Mouse (Mus musculus) gastrocnemius, postnatal 25 days (tissue): ENCODE measurements around the gene Lonp1. TPM values are rescaled to one million over a fixed set of nuclear protein-coding genes. Genes with fewer than 3 reads are reported as not detected.
A peak's percentile ranks its signal among the peaks of the same experiment; 100 is the strongest.
"Not testable (repeated sequence)": the region's sequence is repeated elsewhere in the genome, so short reads cannot be mapped to it uniquely, and the experiment has no call there.

Experiments used
- DNase-seq: peaks from one replicate; pipeline ENCODE4 v3.0.0; 2022
- total RNA-seq, 2 experiments: library from RNA; stranded (reverse); gene quantifications; 1 replicate in 1 of 2; 2 replicates in 1 of 2; pipeline ENCODE4 v1.2.3; 2021

Lonp1 gene
- total RNA-seq, 2 experiments from 2014 or later = 53.4 to 64.4 TPM

- DNase-seq = no peak
Measured at GRCm38 (mm10) chr17:56625495-56625894, 1.2 kb downstream of the Lonp1 start.

GRCm38 (mm10) chr17:56617628-56618027, 9.1 kb downstream of the Lonp1 start:
- no peak for DNase-seq

- DNase-seq = no peak
Measured at GRCm38 (mm10) chr17:56616725-56617124, 10.0 kb downstream of the Lonp1 start.

- no peak for DNase-seq
Measured at GRCm38 (mm10) chr17:56615792-56616191, 10.9 kb downstream of the Lonp1 start.

- no peak for DNase-seq
Measured at GRCm38 (mm10) chr17:56615136-56615784, 11.4 kb downstream of the Lonp1 start.

GRCm38 (mm10) chr17:56614391-56615135, 12.1 kb downstream of the Lonp1 start:
- DNase-seq = no peak

- DNase-seq = not testable (repeated sequence)
Measured at GRCm38 (mm10) chr17:56613893-56614292, 12.8 kb downstream of the Lonp1 start.

- DNase-seq = peak; percentile 92
Measured at GRCm38 (mm10) chr17:56613236-56613844, 13.3 kb downstream of the Lonp1 start, which contains the start of gene Rpl36. TSS of gene Rpl36 (plus strand) at chr17:56613416.

- not testable (repeated sequence) for DNase-seq
Measured at GRCm38 (mm10) chr17:56612565-56612939, 14.1 kb downstream of the Lonp1 start.

- no peak for DNase-seq
Measured at GRCm38 (mm10) chr17:56611861-56612564, 14.7 kb downstream of the Lonp1 start.

GRCm38 (mm10) chr17:56611323-56611722, 15.4 kb downstream of the Lonp1 start:
- DNase-seq = no peak

- DNase-seq = peak; percentile 93
Measured at GRCm38 (mm10) chr17:56609452-56610171, 17.1 kb downstream of the Lonp1 start, which contains the start of gene 2410015M20Rik. TSS of gene 2410015M20Rik (minus strand) at chr17:56609771.

- no peak for DNase-seq
Measured at GRCm38 (mm10) chr17:56608699-56609098, 18.0 kb downstream of the Lonp1 start.

- no peak for DNase-seq
Measured at GRCm38 (mm10) chr17:56607521-56608062, 19.1 kb downstream of the Lonp1 start.

GRCm38 (mm10) chr17:56605431-56605830, 21.3 kb downstream of the Lonp1 start:
- DNase-seq = no peak

GRCm38 (mm10) chr17:56604422-56604821, 22.3 kb downstream of the Lonp1 start:
- DNase-seq = no peak

- DNase-seq = no peak
Measured at GRCm38 (mm10) chr17:56604070-56604380, 22.7 kb downstream of the Lonp1 start.

- no peak for DNase-seq
Measured at GRCm38 (mm10) chr17:56603186-56604069, 23.3 kb downstream of the Lonp1 start.

GRCm38 (mm10) chr17:56593527-56594271, 33.0 kb downstream of the Lonp1 start:
- DNase-seq = no peak

- DNase-seq = no peak
Measured at GRCm38 (mm10) chr17:56592553-56592952, 34.1 kb downstream of the Lonp1 start.
